Mouse (Mus musculus) liver, adult 2 months (tissue): Measurements from ENCODE around the gene Pheta1. TPM values are rescaled to one million over a fixed set of nuclear protein-coding genes. Genes with fewer than 3 reads are reported as not detected.

Experiments
- DNase-seq: peaks from one replicate; pipeline ENCODE4 v3.0.0-alpha.2; 2011; ENCODE audit warnings: low read depth, low spot score; ENCODE audit errors: extremely low read depth
- H3K27ac ChIP-seq: fragments of 200-500 bp; replicated peaks from 2 replicates; pipeline ENCODE4 v1.5.1; 2012; ENCODE audit warnings: low read depth, mild to moderate bottlenecking, control low read depth, inconsistent platforms, low read length; ENCODE audit not compliant: insufficient read depth
- H3K27me3 ChIP-seq: fragments of 200-500 bp; 2 replicates; pipeline ENCODE4 v1.6.1; 2012; ENCODE audit warnings: mild to moderate bottlenecking, moderate library complexity, low read length, inconsistent platforms; ENCODE audit not compliant: control insufficient read depth, insufficient read depth
- H3K36me3 ChIP-seq: fragments of 200-500 bp; 2 replicates; pipeline ENCODE4 v1.6.1; 2012; ENCODE audit warnings: low read length, inconsistent platforms; ENCODE audit not compliant: control insufficient read depth, insufficient read depth
- H3K4me1 ChIP-seq: fragments of 200-500 bp; 2 replicates; pipeline ENCODE4 v1.6.1; 2011; ENCODE audit warnings: low read length; ENCODE audit not compliant: control insufficient read depth, insufficient read depth
- H3K4me3 ChIP-seq: fragments of 200-500 bp; 2 replicates; pipeline ENCODE4 v1.5.1; 2011; ENCODE audit warnings: low read depth, mild to moderate bottlenecking, control low read depth, low read length, moderate library complexity; ENCODE audit not compliant: insufficient read depth
- H3K79me2 ChIP-seq: fragments of 200-500 bp; 2 replicates; pipeline ENCODE4 v1.6.1; 2012; ENCODE audit warnings: inconsistent platforms, mild to moderate bottlenecking, low read length, moderate library complexity; ENCODE audit not compliant: control insufficient read depth, insufficient read depth
- H3K9ac ChIP-seq: fragments of 200-500 bp; 2 replicates; pipeline ENCODE4 v1.6.1; 2012; ENCODE audit warnings: low read depth, mild to moderate bottlenecking, control low read depth, inconsistent platforms, low read length
- CTCF ChIP-seq: fragments of 200-500 bp; IDR thresholded peaks from 2 replicates; pipeline ENCODE4 v1.5.1; 2011; ENCODE audit warnings: low read depth, low read length, control low read depth
- POLR2A ChIP-seq: fragments of 200-500 bp; IDR thresholded peaks from 2 replicates; pipeline ENCODE4 v1.6.1; 2011; ENCODE audit warnings: low read length, control low read depth; ENCODE audit not compliant: insufficient read depth; ENCODE audit errors: extremely low read depth
- WGBS: fragments of 180-500 bp; shearing (Covaris S2); methylation state at CpG from one replicate; pipeline ENCODE4 v1.1.7; 2018; 5-methylcytosine and 5-hydroxymethylcytosine counted together
- polyA plus RNA-seq: library from polyadenylated mRNA; depleted of rRNA; stranded (reverse); fragments of >200 nt; gene quantifications from 2 replicates; pipeline ENCODE4 v1.2.3, GENCODE M21; 2012
- total RNA-seq: library from RNA; depleted of rRNA; stranded (reverse); fragments of >200 nt; gene quantifications from 2 replicates; pipeline ENCODE4 v1.2.3, GENCODE M21; 2014

Gene Pheta1
- total and polyA plus RNA-seq, 2 experiments = 7.4 to 12.0 TPM

DNA sequence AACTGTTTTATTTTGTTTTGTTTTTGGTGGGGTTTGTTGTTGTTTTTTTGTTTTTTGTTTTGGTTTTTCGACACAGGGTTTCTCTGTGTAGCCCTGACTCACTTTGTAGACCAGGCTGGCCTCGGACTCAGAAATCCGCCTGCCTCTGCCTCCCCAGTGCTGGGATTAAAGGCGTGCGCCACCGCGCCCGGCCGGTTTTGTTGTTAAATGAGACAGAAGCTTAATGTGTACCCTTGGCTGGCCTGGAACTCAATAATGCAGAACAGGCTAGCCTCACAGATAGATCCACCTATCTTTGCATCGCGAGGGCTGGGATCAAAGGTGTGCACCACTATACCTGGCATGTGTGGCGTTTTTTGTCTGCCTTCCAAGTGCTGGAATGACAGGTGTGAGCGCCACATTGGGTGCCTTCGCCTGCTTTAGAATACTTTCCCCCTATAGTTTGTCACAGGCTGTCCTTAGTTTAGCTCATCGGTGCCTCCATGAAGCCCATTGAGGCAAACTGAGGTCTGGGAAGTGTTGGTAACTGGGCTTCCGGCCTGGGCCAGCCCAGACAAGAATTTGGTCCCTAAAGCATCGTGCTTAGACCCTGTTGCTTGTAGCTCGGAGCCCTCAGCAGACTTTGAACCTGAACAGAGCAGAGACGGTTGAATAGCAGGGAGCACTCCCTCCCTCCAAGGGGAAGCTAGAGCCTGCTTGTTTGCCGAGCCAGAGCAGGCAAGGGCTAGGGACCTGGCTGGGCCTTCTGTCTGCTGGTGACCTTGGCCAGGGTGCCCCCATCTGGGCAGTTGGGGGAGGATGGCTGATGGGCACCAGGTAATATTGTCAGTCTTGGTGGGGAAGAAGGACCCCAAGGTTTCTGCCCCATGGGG lies 930 bp downstream of the Pheta1 start:
- 23% methylated on average over 20 of the region's 20 CpGs for WGBS
- peaks cover 4% of the 10 kb centered on the region; the same call in 1 of the 2 replicates for H3K79me2 ChIP-seq
- H3K4me3 ChIP-seq = peak overlapping the region; percentile 93
- peak; percentile 24; the same call in 1 of the 2 replicates for TF ChIP-seq CTCF
- no peak for TF ChIP-seq POLR2A
- H3K36me3 ChIP-seq = no peaks in the 10 kb centered on the region
- H3K27me3 ChIP-seq = no peaks in the 10 kb centered on the region
- peaks cover 20% of the 10 kb centered on the region for H3K4me1 ChIP-seq
- 0 out of 2 replicates have a peak overlapping the region, but pooled peaks have one; percentile 8 for H3K27ac ChIP-seq
- peak overlapping the region; percentile 95 for H3K9ac ChIP-seq
- DNase-seq = peak; percentile 44

DNA sequence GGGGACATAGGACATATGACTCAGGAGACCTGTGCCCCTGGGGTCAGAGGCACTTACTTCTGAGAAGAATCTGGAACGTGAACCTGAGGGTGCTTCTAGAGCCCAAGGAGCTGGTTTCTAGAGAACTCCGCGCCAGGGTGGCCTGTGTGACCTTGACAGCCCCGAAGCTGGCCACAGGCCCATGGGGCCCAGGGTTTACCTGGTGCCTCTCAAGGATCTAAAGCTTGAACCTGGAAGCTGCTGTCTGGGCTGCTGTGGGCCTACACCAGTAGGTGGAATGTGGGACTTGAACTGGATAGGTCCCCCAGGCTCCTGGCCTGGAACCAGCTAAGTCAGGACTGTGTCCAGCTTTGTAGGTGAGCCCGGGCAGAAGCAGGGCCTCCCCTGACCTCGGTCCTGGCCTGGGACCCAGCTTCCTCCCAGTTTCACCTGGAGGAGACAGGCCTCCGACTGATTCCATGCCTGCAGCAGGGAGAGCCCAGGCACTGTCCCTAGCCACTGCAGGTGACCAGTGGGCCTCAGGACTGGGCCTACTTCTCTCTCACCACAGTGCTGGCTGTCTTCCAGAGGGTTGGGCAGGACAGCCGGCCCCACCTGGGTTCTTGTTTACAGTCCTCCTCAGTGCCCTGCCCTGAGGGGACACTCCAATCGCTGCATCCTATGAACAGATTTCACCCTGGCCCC lies 4.7 kb downstream of the Pheta1 start:
- peak overlapping the region; percentile 4; the same call in 1 of the 2 replicates for H3K9ac ChIP-seq
- TF ChIP-seq CTCF = no peak
- no peak for TF ChIP-seq POLR2A
- H3K4me3 ChIP-seq = no peak overlapping the region
- H3K36me3 ChIP-seq = no peaks in the 10 kb centered on the region
- peaks cover 4% of the 10 kb centered on the region; the same call in 1 of the 2 replicates for H3K79me2 ChIP-seq
- 25% methylated on average over 9 of the region's 9 CpGs for WGBS
- H3K4me1 ChIP-seq = peaks cover 25% of the 10 kb centered on the region
- peak; percentile 72 for DNase-seq
- peak overlapping the region; percentile 59 for H3K27ac ChIP-seq
- H3K27me3 ChIP-seq = no peaks in the 10 kb centered on the region

DNA sequence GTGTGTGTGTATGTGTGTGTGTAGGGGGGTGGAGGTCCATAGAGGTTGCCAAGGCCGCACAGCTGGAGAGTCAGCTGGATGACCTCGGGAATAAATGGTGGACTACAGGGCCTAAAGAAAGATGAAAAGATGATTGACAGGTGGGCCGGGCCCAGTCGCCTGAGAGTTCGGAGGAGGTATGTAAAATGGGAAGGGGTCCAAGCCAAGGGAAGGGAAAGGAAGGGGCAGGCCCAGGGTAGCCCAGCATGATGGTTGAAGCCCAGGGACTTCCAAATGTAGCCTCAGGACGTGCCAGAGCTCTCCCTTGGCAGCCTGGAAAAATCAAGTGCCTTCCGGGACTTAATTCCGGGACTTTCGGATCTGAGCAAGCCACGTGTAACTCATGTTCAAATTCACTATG lies 6.0 kb downstream of the Pheta1 start:
- no peak for TF ChIP-seq POLR2A
- no peak for TF ChIP-seq CTCF

DNA sequence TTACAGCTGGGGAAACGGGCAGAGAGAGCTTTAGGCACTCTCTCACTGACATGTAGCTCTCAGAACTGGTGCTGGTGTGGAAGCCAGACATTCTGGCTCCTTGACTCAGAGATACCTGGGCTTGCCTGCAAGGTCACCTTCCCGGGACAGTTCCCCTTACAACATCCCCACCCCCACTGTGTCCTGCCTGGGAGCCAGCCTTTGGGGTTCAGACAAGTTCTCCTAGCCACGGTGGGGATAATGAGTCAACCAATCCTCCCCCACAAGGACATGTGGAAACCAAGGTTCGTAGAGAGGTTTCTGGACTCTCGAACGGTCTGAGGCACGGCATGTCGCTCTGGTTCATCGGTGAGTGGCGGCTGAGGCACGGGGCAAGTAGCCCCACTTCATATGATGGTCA lies 8.0 kb downstream of the Pheta1 start:
- DNase-seq = no peak
- Histone ChIP-seq H3K36me3 (no peaks in the 10 kb centered on the region), H3K27ac (no peak overlapping the region), H3K9ac (no peak overlapping the region), H3K27me3 (no peaks in the 10 kb centered on the region), H3K4me1 (peaks cover 21% of the 10 kb centered on the region), H3K4me3 (no peak overlapping the region), H3K79me2 (no peaks in the 10 kb centered on the region)
- WGBS = 67% methylated on average over 11 of the region's 11 CpGs
- TF ChIP-seq CTCF = no peak
- no peak for TF ChIP-seq POLR2A

More for the DNA sequence above, 6.0 kb downstream of the Pheta1 start:
- no peaks in the 10 kb centered on the region for H3K79me2 ChIP-seq
- no peak overlapping the region for H3K4me3 ChIP-seq
- no peaks in the 10 kb centered on the region for H3K27me3 ChIP-seq
- H3K9ac ChIP-seq = no peak overlapping the region
- no peak for DNase-seq
- WGBS = 85% methylated on average over 10 of the region's 10 CpGs
- peaks cover 24% of the 10 kb centered on the region for H3K4me1 ChIP-seq
- H3K27ac ChIP-seq = no peak overlapping the region
- H3K36me3 ChIP-seq = no peaks in the 10 kb centered on the region

DNA sequence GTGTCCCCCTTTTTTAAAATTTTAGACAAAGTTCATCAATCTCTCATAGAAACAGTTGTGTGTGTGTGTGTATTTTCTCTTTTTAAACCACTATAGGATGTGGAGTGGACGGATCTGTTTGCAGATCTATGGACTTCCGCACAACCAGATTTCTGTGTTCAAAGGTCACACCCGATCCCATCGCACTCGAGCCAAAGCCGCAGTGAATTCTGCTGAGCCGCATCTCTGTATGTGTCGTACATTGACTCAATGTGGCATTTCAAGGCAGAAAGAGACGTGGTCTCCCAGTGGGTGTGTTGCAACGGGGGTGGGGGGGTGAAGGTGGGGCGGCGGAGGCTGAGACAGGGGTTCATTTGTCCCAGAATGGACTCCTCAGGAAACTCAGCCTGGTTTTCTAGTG lies 9.6 kb downstream of the Pheta1 start:
- peak; percentile 47 for DNase-seq
- Histone ChIP-seq H3K79me2 (no peaks in the 10 kb centered on the region), H3K27ac (no peak overlapping the region), H3K27me3 (no peaks in the 10 kb centered on the region), H3K4me1 (peaks cover 16% of the 10 kb centered on the region), H3K9ac (no peak overlapping the region), H3K4me3 (no peak overlapping the region), H3K36me3 (no peaks in the 10 kb centered on the region)
- no peak for TF ChIP-seq CTCF
- no peak for TF ChIP-seq POLR2A
- 32% methylated on average over 12 of the region's 12 CpGs for WGBS

DNA sequence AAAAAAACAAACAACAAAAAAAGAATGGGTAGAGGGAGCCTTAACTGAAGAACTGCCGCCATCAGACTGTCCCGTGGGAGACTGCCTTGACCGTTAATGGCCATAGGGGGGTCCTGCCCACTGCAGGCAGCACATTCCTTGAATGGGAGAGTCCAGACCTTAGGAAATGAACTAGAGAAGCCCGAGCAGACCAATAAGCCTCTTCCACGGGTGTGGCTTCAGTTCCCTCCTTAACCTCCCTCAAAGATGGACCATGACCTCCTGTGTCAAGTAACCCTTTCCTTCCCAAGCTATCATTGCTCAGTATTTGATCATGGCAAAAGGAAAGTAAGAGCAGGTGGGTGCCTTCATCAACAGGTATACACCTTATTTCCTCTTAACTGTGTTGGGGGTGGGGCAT lies 13.2 kb downstream of the Pheta1 start:
- DNase-seq = no peak
- Histone ChIP-seq H3K79me2 (no peaks in the 10 kb centered on the region), H3K4me3 (no peak overlapping the region), H3K27ac (no peak overlapping the region), H3K27me3 (no peaks in the 10 kb centered on the region), H3K9ac (no peak overlapping the region), H3K36me3 (no peaks in the 10 kb centered on the region), H3K4me1 (peaks cover 2% of the 10 kb centered on the region)
- 68% methylated on average over 5 of the region's 5 CpGs for WGBS
- TF ChIP-seq POLR2A (no peak), CTCF (no peak)
